Mouse (Mus musculus) liver, postnatal 0 days (tissue): ENCODE data around the gene Cd96. TPM values are rescaled to one million over a fixed set of nuclear protein-coding genes. Genes with fewer than 3 reads are reported as not detected.

Source experiments
- ATAC-seq: fragments of 200-750 bp; cut with Nextera tagmentation; 2 replicates; pipeline ENCODE4 v1.8.0; 2017; ENCODE audit warnings: mild to moderate bottlenecking, moderate library complexity
- DNase-seq: peaks from one replicate; pipeline ENCODE4 v3.0.0-alpha.2; 2016
- H3K27ac ChIP-seq: fragments of 300-500 bp; sonication (generic); 2 replicates; pipeline ENCODE4 v1.5.1; 2014; ENCODE audit warnings: antibody characterized with exemption, moderate library complexity, mild to moderate bottlenecking, low read depth
- H3K27me3 ChIP-seq: fragments of 300-500 bp; sonication (generic); 2 replicates; pipeline ENCODE4 v1.6.1; 2014; ENCODE audit warnings: low read length, control low read depth, mixed read lengths; ENCODE audit not compliant: insufficient read depth
- H3K36me3 ChIP-seq: fragments of 300-500 bp; sonication (generic); replicated peaks from 2 replicates; pipeline ENCODE4 v1.6.1; 2014; ENCODE audit warnings: mild to moderate bottlenecking, control low read depth, low read length, moderate library complexity, mixed read lengths; ENCODE audit not compliant: insufficient read depth
- H3K4me1 ChIP-seq: fragments of 300-500 bp; sonication (generic); 2 replicates; pipeline ENCODE4 v1.6.1; 2014; ENCODE audit warnings: antibody characterized with exemption, mild to moderate bottlenecking, control low read depth; ENCODE audit not compliant: insufficient read depth
- H3K4me2 ChIP-seq: fragments of 300-500 bp; sonication (generic); 2 replicates; pipeline ENCODE4 v1.6.1; 2014; ENCODE audit warnings: low read depth, mild to moderate bottlenecking, low read length, moderate library complexity, mixed read lengths
- H3K4me3 ChIP-seq: fragments of 300-500 bp; sonication (generic); 2 replicates; pipeline ENCODE4 v1.5.1; 2014; ENCODE audit warnings: low read depth, low read length
- H3K9ac ChIP-seq: fragments of 300-500 bp; sonication (generic); replicated peaks from 2 replicates; pipeline ENCODE4 v1.6.1; 2014; ENCODE audit warnings: mild to moderate bottlenecking, moderate library complexity
- H3K9me3 ChIP-seq: fragments of 300-500 bp; sonication (generic); 2 replicates; pipeline ENCODE4 v1.6.1; 2016; ENCODE audit warnings: mild to moderate bottlenecking, control low read depth, low read length, mixed read lengths
- CTCF ChIP-seq: sonication (generic); IDR thresholded peaks from 2 replicates; pipeline ENCODE4 v1.5.1; 2016; ENCODE audit warnings: antibody characterized with exemption, low read depth
- EP300 ChIP-seq: IDR thresholded peaks from 2 replicates; pipeline ENCODE4 v1.6.1; 2016; ENCODE audit warnings: antibody characterized with exemption, low read depth, mild to moderate bottlenecking
- WGBS: fragments of 180-500 bp; shearing (Covaris S2); extraction: QIAGEN DNeasy Blood & Tissue Kit; methylation state at CpG from one replicate; pipeline ENCODE4 v1.1.7; 2014; ENCODE audit not compliant: insufficient replicate concordance; 5-methylcytosine and 5-hydroxymethylcytosine counted together
- polyA plus RNA-seq: library from polyadenylated mRNA; unstranded; fragments of >200 nt; fragmentation: Nextera tagmentation; extraction: Ambion mirVana; gene quantifications from 2 replicates; pipeline ENCODE4 v1.2.1, GENCODE M21; 2015

The Cd96 gene
- polyA plus RNA-seq, 1 experiment from 2014 or later: 0.20 TPM

DNA sequence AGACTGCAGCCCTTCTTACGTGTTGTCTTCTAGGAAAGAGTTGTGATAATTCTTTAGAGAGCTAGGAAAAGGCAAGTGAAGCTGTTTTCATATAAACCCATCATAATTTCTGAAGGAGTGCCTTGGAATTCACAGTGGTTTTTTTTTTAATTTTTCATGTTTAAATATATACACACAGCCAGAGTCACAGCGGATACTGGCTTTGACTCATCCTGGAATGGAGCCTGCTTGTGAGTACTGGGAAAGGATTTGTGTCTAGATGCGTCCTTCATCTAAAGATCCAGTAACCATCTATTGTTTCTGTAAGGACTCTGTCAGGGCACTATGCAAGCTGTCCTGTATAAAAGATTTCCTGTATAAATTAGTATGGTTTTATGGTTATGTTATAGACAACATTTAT lies 52.1 kb downstream of the Cd96 start:
- DNase-seq (no peak), ATAC-seq (no peak)
- Histone ChIP-seq H3K4me3 (no peak overlapping the region), H3K9me3 (no peaks in the 10 kb centered on the region), H3K27ac (no peak overlapping the region), H3K36me3 (no peaks in the 10 kb centered on the region), H3K9ac (no peak overlapping the region), H3K27me3 (no peaks in the 10 kb centered on the region), H3K4me2 (no peak overlapping the region), H3K4me1 (no peaks in the 10 kb centered on the region)
- WGBS: 69% methylated on average over 3 of the region's 3 CpGs
- TF ChIP-seq CTCF (no peak), EP300 (no peak)

DNA sequence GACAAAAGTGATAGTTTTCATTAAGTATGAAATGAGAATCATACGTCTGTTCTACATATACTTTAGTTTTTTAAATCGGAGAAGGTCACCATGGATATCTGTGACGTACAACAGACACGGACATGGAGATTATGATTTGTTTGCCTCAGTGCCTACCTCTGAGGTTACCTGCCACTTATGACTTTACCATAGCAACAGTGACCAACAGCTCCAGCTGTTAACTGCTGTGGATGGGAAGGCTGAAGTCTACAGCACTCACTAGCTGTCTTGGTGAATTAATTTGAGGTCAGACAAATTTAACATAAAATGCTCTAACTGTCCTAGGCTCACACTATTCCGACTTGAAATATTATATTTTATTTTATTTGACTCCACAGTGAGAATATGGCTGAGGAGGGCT lies 56.8 kb downstream of the Cd96 start:
- WGBS: 80% methylated on average over 5 of the region's 5 CpGs
- DNase-seq: no peak
- no peaks in the 10 kb centered on the region for H3K36me3 ChIP-seq
- no peak overlapping the region for H3K27ac ChIP-seq
- H3K4me1 ChIP-seq: no peaks in the 10 kb centered on the region
- no peak overlapping the region for H3K9ac ChIP-seq
- no peak overlapping the region for H3K4me2 ChIP-seq
- H3K27me3 ChIP-seq: no peaks in the 10 kb centered on the region
- H3K4me3 ChIP-seq: no peak overlapping the region
- H3K9me3 ChIP-seq: no peaks in the 10 kb centered on the region
- TF ChIP-seq EP300: no peak
- TF ChIP-seq CTCF: no peak
- ATAC-seq: no peak

DNA sequence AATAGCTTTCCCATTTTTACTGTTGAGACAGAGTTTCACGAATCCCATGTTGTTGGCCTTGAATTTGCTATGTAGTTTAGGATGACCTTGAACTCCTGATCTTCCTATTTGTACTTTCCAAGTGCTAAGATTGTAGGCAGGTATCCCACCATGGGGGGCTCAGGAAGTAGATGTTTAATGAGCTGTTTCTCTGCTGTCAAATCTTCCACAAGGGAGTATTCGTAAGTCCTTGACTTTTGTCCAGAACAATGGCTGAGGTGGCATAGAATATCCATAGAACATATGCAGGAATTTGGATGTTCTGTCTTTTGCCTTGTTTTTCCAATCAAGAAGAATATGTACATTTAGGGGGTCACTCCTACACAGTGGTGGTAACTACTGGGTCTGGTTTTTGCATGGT lies 73.1 kb downstream of the Cd96 start:
- H3K27ac ChIP-seq: no peak overlapping the region

DNA sequence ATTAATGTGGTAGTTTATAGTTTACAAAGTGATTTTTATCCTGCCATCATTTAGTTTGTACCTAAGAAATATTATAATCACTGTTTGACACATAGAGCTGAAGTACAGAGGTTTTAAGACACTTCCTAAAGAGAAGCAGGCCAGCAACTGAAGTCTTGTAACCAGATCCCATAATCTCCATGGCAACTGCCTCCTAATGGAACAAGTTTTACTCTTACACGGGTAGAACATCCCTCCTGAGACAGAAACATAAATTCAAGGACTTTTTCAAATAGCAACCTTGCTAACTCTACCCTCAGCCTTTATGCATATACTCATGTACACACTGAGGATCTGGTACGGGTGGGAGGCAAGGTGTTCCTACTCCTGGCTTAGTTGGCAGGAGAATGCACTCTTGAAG lies 83.8 kb downstream of the Cd96 start:
- Histone ChIP-seq H3K4me2 (no peak overlapping the region), H3K9ac (no peak overlapping the region), H3K4me3 (no peak overlapping the region), H3K9me3 (no peaks in the 10 kb centered on the region), H3K4me1 (no peaks in the 10 kb centered on the region), H3K36me3 (no peaks in the 10 kb centered on the region), H3K27me3 (no peaks in the 10 kb centered on the region), H3K27ac (no peak overlapping the region)
- TF ChIP-seq EP300 (no peak), CTCF (no peak)
- DNase-seq (no peak), ATAC-seq (no peak)
- WGBS: 56% methylated on average over 2 of the region's 2 CpGs

More for the DNA sequence above, 73.1 kb downstream of the Cd96 start:
- no peak overlapping the region for H3K4me3 ChIP-seq
- no peaks in the 10 kb centered on the region for H3K4me1 ChIP-seq
- H3K4me2 ChIP-seq: no peak overlapping the region
- DNase-seq (no peak), ATAC-seq (no peak)
- H3K27me3 ChIP-seq: no peaks in the 10 kb centered on the region
- no peaks in the 10 kb centered on the region; the same call in 1 of the 2 replicates for H3K9me3 ChIP-seq
- WGBS: 62% methylated on average over 2 of the region's 2 CpGs
- H3K36me3 ChIP-seq: no peaks in the 10 kb centered on the region
- H3K9ac ChIP-seq: no peak overlapping the region
- no peak for TF ChIP-seq CTCF
- no peak for TF ChIP-seq EP300

DNA sequence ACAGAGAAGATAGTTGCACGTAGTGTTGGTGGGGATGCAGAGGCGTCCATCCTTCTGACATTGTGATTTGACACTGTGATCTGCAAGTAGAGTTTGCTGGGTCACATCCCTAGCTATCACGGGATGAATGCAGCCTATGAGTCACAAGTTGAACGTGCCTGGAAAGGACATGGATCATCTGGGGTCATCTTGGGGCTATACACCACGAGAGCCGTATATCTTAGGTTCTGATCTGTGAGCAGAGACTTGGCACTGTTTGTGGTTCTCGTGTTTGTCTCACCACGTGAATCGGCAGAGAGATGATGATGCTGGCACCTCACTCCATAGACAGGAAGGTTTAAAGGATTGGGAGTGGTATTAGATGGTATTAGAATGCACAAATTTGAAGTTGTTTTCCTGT lies 86.2 kb downstream of the Cd96 start:
- no peaks in the 10 kb centered on the region for H3K27me3 ChIP-seq
- no peak overlapping the region for H3K9ac ChIP-seq
- WGBS: 67% methylated on average over 9 of the region's 9 CpGs
- no peak for TF ChIP-seq EP300
- no peak for TF ChIP-seq CTCF
- H3K9me3 ChIP-seq: no peaks in the 10 kb centered on the region
- H3K4me2 ChIP-seq: no peak overlapping the region
- H3K4me3 ChIP-seq: no peak overlapping the region
- no peak overlapping the region for H3K27ac ChIP-seq
- no peaks in the 10 kb centered on the region for H3K36me3 ChIP-seq
- ATAC-seq (no peak), DNase-seq (no peak)
- H3K4me1 ChIP-seq: no peaks in the 10 kb centered on the region

DNA sequence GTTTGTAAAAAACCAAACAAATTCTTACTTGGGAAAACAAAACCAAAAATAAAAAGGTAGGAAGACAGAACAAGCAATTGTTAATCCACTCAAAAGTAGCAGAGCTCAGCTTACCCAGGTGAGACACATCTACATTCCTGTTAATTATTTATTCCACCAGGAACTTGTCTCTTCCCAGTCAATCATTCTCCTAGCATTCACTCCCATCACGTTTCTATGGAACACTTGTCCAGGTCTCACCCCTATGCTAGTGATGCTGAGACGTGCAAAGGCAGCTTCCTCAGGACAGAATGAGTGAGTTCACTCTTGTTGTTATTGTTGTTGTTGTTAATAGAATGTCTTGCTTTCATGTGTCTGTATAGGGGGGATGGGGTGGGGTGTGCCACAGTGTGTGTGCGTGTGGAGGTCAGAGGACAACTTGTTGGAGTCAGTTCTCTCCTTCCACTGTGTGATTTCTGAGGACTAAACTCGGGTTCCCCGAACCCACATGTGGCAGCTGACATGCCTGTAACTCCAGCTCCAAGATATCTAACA lies 97.0 kb downstream of the Cd96 start:
- no peaks in the 10 kb centered on the region for H3K9me3 ChIP-seq
- no peaks in the 10 kb centered on the region for H3K27me3 ChIP-seq
- no peaks in the 10 kb centered on the region for H3K36me3 ChIP-seq
- ATAC-seq (no peak), DNase-seq (no peak)
- H3K9ac ChIP-seq: no peak overlapping the region
- no peak overlapping the region for H3K4me2 ChIP-seq
- H3K4me3 ChIP-seq: no peak overlapping the region
- H3K4me1 ChIP-seq: no peaks in the 10 kb centered on the region
- WGBS: 51% methylated on average over 5 of the region's 5 CpGs
- TF ChIP-seq CTCF (no peak), EP300 (no peak)
- H3K27ac ChIP-seq: no peak overlapping the region
